Mouse (Mus musculus): Measurements from ENCODE around the gene Gps2. TPM values are rescaled to one million over a fixed set of nuclear protein-coding genes. Genes with fewer than 3 reads are reported as not detected.

Gene Gps2
- total and polyA plus RNA-seq, 3 experiments = 78.0 to 113 TPM; not detected in 1

- Histone ChIP-seq H3K9me3 (replicated peaks; ENCODE audit: insufficient read depth, low read length) (no peaks in the 10 kb centered on the region), H3K27ac (ENCODE audit: control insufficient read depth, low read depth, low read length) (peak overlapping the region; percentile 42), H3K79me2 (ENCODE audit: control insufficient read depth, insufficient read depth, low read length, poor library complexity) (no peaks in the 10 kb centered on the region), H3K9ac (ENCODE audit: control insufficient read depth, low read depth, low read length, poor library complexity, severe bottlenecking) (peak overlapping the region; percentile 60), H3K36me3 (ENCODE audit: control insufficient read depth in 1 of 2, insufficient read depth in 2 of 2, low read length in 2 of 2) (peaks cover 0 to 32% of the 10 kb centered on the region in 2 experiments; a peak in 2 of 4 replicates), H3K4me1 (ENCODE audit: control insufficient read depth in 1 of 2, insufficient read depth in 2 of 2, low read length in 2 of 2) (peaks cover 9 to 34% of the 10 kb centered on the region in 2 experiments; a peak in 3 of 4 replicates), H3K4me3 (ENCODE audit: control insufficient read depth in 1 of 2, insufficient read depth in 1 of 2, low read depth in 2 of 2, low read length in 2 of 2) (peak overlapping the region; percentile 57 to 60), H3K27me3 (ENCODE audit: control insufficient read depth in 1 of 2, insufficient read depth in 2 of 2, low read length in 2 of 2) (peaks cover 0 to 2% of the 10 kb centered on the region in 2 experiments; a peak in 1 of 4 replicates)
- peak; percentile 96 for DNase-seq (ENCODE audit: low read depth, low spot score)
- TF ChIP-seq NRF1 (IDR thresholded peaks at IDR 0.05; ENCODE audit: insufficient read depth, low read depth, low read length, poor library complexity, severe bottlenecking) (no peak; the same call in 1 of the 2 replicates), NELFE (IDR thresholded peaks at IDR 0.05; ENCODE audit: low read depth, low read length) (no peak), GATA1 (IDR thresholded peaks at IDR 0.05; ENCODE audit: low read depth, low read length) (no peak), TAL1 (IDR thresholded peaks at IDR 0.05; ENCODE audit: low read length) (no peak), POLR2A (IDR thresholded peaks at IDR 0.05; ENCODE audit: control insufficient read depth in 1 of 2, insufficient read depth in 1 of 2, low read depth in 1 of 2, low read length in 2 of 2, poor library complexity in 1 of 2) (no peak), ZNF384 (IDR thresholded peaks at IDR 0.05; ENCODE audit: low read depth, low read length) (peak; percentile 41; the same call in 1 of the 2 replicates), MYB (IDR thresholded peaks at IDR 0.05; ENCODE audit: low read depth, low read length) (no peak), SMC3 (IDR thresholded peaks at IDR 0.05; ENCODE audit: low read depth, low read length) (peak; percentile 87), HCFC1 (IDR thresholded peaks at IDR 0.05; ENCODE audit: low read depth, low read length) (peak; percentile 54; the same call in 1 of the 2 replicates), RCOR1 (IDR thresholded peaks at IDR 0.05; ENCODE audit: low read depth, low read length) (no peak), SIN3A (IDR thresholded peaks at IDR 0.05; ENCODE audit: low read length) (peak; percentile 74), ZMIZ1 (IDR thresholded peaks at IDR 0.05; ENCODE audit: low read depth, low read length) (no peak), ETS1 (IDR thresholded peaks at IDR 0.05; ENCODE audit: low read depth, low read length) (no peak), POLR2AphosphoS2 (IDR thresholded peaks at IDR 0.05; ENCODE audit: low read length) (no peak), MXI1 (IDR thresholded peaks at IDR 0.05; ENCODE audit: low read depth, low read length) (peak; percentile 55), JUND (IDR thresholded peaks at IDR 0.05; ENCODE audit: low read depth, low read length) (no peak), ZC3H11A (IDR thresholded peaks at IDR 0.05; ENCODE audit: low read depth, low read length) (peak; percentile 86), POLR2AphosphoS5 (IDR thresholded peaks at IDR 0.05; ENCODE audit: borderline replicate concordance, low read depth, low read length) (no peak), MEF2A (IDR thresholded peaks at IDR 0.05; ENCODE audit: extremely low read depth, insufficient replicate concordance, low read depth, low read length, poor library complexity, severe bottlenecking) (no peak), RAD21 (IDR thresholded peaks at IDR 0.05; ENCODE audit: low read depth, low read length) (peak; percentile 93), KAT2A (conservative IDR thresholded peaks at IDR 0.05; ENCODE audit: low read depth, low read length) (no peak), TBP (IDR thresholded peaks at IDR 0.05; ENCODE audit: low read depth, low read length) (no peak), TCF12 (IDR thresholded peaks at IDR 0.05; ENCODE audit: low read depth, low read length) (0 out of 2 replicates have a peak, but pooled peaks have one; percentile 17), MAZ (IDR thresholded peaks at IDR 0.05; ENCODE audit: low read depth, low read length) (peak; percentile 88), CTCF (IDR thresholded peaks at IDR 0.05 in 2 of 3, conservative IDR thresholded peaks at IDR 0.05 in 1 of 3; ENCODE audit: control insufficient read depth in 1 of 3, insufficient read depth in 1 of 3, low read depth in 2 of 3, low read length in 3 of 3, poor library complexity in 1 of 3, severe bottlenecking in 1 of 3) (peak; percentile 67 to 99 (median 99))
These were observed 20.5 kb downstream of the Gps2 start for GRCm38 (mm10) chr11:69934169-69934568.

All from MEL (cell line).